Mouse (Mus musculus) cortical plate, adult 2 months (tissue): ENCODE data around the gene Crip2.

Source experiments
- CTCF ChIP-seq: fragments of 200-500 bp; IDR thresholded peaks from 2 replicates; pipeline ENCODE4 v1.5.1; 2011; ENCODE audit warnings: mild to moderate bottlenecking, control low read depth, low read length; ENCODE audit not compliant: insufficient read depth; ENCODE audit errors: extremely low read depth
- POLR2A ChIP-seq: fragments of 200-500 bp; IDR thresholded peaks from 2 replicates; pipeline ENCODE4 v1.6.1; 2011; ENCODE audit warnings: mild to moderate bottlenecking, low read length, control low read depth; ENCODE audit not compliant: insufficient read depth; ENCODE audit errors: extremely low read depth

GRCm38 (mm10) chr12:113153971-113154370, 13.9 kb downstream of the Crip2 start:
- TF ChIP-seq CTCF, result no peak
- no peak for TF ChIP-seq POLR2A
